Mouse (Mus musculus) thymus, postnatal 10 days (tissue): ENCODE results near the gene Hs6st3.
"Not testable (repeated sequence)": the region's sequence is repeated elsewhere in the genome, so short reads cannot be mapped to it uniquely, and the experiment has no call there.

Source experiments
- DNase-seq, 2 experiments: peaks; one replicate each; pipeline ENCODE4 v3.0.0; 2021; ENCODE audit warnings: low spot score in 2 of 2

Hs6st3 gene

DNA sequence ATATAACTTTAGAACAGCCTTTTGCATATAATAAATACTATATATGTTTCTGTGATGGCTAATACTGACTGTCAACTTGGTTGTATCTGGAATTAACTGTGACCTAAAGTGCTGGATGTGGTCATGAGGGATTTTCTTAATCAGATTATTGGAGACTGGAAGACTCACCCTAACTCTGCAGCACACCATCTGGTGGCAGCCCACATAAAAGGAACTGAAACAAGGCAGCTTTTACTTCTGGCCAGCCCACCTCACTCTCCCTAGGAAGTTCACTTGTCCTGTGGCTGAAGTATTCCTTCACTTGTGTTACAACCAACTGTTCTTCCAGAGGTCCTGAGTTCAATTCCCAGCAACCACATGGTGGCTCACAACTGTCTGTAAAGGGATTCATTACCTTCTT, 313.5 kb downstream of the Hs6st3 start:
- DNase-seq = no peak

DNA sequence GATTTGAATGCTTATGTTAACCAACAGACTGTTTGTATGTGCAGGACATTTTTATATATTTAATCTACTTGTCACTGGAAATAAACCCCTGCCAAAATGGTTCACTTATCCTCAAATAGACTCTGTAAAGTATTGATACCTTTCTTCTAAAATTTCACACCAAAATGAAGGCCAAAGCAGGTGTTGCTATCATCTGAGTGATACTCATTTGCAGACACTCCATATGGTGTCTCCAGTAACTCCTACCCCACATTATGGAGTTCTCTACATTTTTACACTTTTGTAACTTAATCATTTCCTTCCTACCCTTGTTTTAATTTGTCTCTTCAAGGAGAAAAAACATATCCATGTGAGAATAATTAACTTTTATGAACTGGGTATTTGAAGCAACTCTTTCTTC, 314.2 kb downstream of the Hs6st3 start:
- no peak for DNase-seq

DNA sequence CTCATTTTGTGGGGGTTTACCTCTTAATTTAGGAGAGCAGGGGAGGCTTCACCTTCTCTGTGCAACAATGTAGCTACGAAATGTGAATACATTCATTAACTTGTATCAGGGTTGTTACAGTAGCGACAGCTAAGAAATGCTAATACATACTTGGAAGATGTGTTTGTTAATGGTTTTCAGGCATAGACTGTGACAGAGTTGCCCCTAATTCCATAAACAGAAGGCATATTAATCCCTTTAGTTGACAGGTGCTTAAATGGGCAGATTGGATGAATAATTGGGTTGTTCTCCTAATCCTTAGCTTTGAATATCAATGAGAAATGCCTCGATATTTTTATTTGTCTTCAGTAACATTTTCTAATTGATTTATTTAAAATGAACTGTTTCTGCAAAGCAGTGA, 314.7 kb downstream of the Hs6st3 start:
- DNase-seq = no peak

DNA sequence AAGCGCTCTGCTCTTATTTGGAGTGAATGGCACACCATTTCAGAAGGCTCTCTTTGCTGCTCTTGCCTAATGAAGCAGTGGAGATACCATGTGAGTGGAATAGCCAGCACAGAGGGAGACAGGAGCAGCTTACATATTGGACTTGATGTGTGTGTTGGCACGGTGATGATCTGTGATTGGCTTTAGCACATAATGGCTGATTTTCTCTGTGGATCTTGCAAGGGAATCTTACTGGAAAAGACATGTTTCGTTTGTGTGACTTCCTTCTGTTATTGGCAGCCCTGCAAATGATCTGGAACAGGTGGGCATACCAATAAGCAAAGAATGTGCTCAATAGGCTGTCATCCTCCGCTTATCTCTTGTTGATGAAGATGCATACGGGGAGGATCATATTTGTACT, 326.2 kb downstream of the Hs6st3 start:
- no peak for DNase-seq

DNA sequence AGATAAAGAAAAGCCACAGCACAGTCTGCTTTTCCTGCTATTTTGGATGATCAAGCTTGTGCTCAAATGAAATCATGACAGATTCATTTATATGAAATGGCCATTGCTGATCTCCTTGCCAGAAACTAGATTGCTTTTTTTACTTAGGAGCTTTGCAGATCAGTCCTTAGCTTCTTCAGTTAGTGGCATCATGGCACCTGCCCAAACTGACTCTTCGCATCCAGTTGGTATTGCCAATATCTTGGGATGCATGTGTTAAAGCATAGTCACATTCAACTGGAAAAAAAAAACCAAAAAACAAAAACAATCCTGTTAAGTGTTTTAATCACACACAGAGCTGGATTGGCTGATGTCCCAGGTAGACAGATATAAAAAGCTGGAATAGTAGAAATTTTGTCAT, 326.7 kb downstream of the Hs6st3 start:
- no peak for DNase-seq

DNA sequence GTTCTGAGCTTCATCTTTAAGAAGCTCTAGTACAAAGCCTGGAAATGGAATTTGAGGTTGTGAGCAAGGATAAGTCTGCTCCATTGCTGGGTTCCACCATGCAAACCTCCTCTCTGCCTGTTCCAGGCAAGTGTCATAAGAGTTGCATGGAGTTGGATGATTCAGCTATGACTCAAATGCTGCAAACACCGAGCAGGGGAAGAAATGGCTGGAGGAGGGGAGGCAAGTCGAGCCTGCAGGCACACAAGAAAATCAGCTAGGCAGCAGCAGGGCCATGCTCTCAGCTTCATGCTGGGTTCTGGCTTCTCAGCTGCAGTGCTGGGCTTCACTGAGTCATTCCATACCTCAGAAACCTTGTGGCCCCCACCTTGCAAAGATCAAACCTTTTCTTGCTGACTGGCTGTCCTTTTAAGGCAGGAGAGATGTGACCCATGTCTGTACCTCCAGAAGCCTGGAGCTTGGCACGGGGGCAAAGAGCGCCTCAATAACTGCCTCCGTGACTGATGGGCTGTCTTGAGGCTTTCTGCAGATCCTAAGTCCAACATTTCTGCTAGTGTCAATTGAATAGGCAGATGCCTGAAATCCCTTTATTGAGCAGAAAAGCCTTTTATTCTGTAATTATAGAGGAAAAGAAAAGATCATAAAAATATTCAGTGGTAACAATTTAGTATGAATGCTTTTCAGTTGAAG, 328.9 kb downstream of the Hs6st3 start:
- no peak for DNase-seq

DNA sequence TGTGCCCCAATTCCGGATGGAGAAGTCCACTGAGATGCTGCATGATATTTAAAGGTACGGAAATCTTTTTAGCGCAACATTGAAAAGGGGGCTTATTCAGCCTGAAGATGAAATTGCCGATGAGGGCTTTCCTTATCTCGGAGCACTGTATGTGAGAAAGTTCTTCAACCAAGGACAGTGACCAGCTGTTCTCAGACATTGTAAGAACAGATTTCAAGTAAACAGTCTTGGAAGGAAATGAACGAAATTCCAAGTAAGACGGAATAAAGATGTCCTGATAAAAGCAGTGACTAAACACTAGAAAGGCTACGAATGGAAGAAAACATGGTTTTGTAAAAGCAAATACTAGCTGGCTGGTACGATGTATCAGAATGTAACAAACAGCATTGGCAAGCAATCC, 338.4 kb downstream of the Hs6st3 start:
- DNase-seq = no peak

DNA sequence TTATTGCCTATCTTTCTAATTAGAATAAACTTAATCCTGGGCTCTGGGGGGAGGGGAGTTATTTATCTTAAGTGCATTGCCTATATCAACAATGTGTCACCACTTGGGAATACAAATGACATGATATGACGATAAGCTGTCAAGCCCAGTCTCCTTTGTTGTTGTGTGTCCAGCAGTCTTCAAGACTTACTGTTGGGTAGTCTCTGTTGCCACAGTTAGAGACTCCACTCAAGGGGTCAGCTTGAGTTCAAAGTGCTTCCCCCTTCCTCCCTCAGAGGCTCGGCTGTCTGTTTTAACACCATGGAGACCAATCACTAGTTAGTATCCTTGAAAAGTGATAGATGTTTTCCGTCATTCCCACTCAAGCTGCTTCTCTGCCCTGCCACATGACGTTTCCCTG, 339.7 kb downstream of the Hs6st3 start:
- DNase-seq = no peak

DNA sequence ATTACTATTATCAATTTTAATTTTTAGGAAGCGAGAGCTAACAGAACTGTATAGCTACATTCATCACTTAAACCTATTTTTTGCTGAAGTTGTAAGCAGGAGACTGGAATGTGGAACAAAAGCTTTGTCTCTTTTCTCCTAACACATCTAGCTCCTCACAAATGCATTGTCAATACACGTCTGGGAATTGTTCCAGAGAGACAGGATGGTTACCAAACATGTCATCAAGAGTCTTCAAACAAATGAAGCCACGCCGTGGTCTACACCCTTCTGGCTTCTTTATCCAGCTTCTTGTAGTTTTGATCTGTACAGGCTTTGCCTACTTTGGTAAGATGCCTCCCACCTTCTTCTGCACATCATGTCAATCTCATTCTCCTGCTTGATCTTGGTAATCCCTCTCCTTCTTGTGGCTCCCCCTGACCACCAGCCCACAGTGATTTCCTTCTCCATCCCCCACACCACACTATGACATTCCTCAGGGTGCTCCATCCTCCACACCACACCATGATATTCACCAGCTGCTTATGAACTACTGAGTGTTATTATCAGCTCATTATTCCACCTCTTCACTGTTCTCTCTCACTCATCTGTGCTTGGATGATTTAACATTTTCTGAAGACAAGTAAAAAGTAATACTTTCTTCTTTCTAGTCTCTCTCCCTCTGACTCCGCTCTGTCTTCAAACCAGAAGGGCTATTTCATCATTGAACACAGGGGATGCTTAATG, 351.0 kb downstream of the Hs6st3 start:
- DNase-seq = no peak

DNA sequence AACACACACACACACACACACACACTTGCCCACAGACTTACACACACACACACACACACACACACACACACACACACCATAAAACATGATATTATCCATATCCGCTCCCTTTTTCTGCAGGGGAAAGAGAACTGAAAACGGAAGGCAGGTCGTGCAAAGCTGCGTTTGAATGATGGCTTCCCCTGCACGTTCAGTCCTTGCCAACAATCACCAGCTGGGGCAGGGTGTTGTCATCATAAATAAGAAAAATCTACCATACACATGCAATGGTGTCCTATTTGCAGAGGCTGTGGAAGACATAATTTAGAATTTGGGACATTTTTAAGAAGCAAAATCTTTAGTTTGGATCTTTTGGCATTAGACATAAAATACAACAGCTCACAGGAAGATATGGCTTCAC, 382.5 kb downstream of the Hs6st3 start:
- DNase-seq = no peak

DNA sequence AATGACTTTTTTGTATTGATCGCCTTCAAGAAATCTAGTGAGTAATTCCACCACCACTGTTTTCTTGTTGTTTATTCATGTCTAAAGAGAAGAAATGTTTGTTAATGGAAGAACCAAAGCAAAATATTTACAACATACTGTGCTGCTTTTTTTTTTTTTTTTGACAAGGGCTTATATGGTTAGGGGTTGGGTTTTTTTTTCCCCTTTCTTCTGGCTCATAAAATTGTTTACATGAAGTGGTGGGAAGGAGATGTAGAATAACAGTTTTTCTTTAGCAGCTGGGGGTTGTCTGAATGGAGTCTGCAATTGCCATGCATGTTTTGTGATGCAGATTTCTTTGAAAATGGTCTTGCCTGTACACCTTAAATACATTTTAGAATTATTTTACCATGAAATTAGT, 382.9 kb downstream of the Hs6st3 start:
- DNase-seq = no peak

DNA sequence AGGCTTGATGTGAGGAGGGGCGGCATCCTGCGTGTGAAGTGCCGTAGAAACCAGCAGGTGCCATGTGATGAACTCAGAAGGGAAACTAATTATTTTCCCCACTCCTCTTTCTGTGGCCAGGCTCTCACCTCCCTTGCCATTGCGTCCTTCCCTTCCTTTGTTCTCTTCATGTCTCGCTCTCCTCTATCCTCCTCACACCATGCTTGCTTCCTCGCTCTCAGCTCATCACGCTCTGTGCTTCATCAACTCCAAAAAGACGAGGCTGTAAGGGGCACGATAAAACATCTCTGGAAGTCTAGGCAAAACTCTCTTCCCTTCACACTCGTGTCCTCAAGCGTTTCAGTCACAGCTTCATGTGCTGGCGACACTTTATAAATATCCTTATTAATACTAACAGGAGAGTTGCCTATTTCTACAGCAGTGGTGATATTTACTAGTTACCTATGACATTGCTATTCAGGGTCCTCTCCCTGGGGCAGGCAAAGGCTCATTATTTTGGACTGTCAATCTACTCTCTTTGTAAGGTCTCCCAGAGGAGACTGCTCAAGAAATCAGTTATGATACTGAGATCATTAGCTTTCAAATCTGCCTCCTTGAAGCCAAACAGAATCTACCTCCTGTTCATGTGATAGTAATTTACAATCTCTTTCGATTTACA, 394.9 kb downstream of the Hs6st3 start:
- DNase-seq = no peak

DNA sequence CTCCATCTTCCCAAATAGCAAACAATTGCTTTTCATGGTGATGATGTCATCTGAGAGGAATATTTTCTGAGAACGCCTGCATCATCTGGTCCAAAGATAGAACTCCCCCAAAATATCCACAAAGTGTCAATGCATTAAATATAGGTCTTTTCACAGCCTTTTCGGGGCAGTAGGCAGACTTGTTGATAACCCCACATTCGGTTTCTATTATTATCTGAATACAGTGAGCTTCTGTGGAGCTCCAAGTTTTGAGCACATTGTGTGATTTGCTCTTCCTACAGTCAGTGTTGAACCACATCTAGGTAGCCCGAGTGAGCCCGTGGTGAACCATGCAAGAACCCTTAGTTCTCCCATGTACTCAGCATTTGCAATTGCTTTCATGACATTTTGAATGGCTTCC, 402.4 kb downstream of the Hs6st3 start:
- DNase-seq = no peak

DNA sequence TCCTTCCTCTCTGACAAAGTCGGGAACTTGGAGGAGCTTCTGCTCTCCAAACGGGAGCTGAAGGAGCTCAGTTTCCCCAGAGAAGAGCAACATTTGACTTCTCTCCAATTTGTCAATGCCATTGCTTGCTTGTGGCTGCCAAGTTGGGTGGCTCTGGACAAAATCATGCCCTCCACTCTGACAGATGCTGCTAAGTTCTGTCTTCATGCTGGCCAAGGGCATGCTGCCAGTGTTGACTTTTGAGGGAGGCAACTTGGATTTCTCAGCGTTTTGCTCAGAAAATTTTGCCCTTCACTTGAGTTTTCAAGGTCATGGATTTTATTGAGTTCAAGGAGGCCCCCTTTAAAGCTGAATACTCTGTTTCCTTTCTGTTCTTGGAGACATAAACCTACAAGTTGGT, 406.5 kb downstream of the Hs6st3 start:
- no peak for DNase-seq

DNA sequence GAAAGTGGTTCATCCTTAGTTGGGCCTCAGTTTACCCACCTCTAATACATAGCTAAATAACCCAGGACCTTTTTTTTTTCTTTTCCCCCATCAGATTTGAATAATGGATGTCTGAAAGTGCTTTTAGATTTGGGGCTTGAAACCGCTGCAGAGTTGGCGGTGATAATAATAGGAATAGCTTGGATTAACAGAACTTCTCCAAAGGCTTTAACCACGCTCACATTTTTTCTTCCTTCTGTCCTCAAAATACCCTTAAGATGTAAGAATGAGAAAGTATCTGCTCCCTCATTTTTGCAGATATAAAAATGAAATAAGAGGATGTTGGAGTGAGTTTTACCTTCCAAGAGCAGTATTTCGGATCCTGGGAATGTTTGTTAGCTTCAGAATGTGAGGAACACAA, 420.2 kb downstream of the Hs6st3 start:
- DNase-seq = no peak

DNA sequence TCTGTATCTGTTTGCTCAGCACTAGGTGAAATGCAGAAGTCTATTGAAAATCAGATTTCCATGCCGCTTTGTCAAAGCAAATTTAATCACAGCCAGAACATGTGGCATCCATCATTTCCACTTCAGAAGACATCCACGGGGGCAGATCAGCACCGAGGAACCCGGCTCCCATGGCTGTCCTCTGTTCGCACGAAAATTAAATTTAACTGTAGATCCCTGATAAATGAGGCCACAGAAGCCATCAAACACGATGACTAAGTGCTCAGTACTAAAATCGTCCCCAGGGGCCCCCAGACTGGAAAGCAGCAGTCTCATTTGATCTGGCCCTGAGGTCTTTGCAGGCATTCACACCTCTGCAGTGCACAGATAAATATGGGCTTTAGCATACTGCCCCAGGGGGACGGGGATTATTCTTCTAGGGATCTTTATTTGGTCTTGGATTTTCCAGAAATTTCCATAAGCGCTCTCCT, 443.9 kb downstream of the Hs6st3 start:
- DNase-seq = no peak

DNA sequence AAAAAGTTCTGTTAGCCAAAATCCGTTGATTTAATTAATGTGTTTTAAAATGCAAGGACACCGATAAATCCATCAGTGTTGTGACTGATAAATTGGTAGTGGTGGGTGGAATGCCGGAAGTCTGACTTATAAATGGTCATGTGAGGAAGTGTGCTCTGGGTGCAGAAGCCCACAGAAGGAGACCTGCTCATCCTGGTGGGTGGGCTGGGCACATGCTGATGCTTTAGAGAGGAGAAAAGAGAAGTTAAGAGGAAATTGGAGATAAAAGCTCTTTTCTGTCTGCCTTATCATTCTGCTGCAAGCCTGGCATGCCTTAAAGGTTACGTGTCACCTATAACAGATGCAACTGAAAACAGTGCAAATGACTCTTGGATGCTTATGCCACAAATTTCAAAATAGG, 446.9 kb downstream of the Hs6st3 start:
- no peak for DNase-seq

DNA sequence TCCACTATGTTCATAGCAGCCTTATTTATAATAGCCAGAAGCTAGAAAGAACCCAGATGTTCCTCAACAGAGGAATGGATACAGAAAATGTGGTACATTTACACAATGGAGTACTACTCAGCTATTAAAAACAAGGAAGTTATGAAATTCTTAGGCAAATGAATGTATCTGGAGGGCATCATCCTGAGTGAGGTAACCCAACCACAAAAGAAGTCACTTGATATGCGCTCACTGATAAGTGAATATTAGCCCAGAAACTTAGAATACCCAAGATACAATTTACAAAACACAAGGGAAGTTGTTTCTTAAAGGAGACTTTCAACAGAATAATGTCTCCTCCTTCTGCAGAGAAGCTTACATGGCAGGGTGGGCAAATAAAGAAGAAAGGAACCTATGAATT, 449.2 kb downstream of the Hs6st3 start:
- not testable (repeated sequence) for DNase-seq

DNA sequence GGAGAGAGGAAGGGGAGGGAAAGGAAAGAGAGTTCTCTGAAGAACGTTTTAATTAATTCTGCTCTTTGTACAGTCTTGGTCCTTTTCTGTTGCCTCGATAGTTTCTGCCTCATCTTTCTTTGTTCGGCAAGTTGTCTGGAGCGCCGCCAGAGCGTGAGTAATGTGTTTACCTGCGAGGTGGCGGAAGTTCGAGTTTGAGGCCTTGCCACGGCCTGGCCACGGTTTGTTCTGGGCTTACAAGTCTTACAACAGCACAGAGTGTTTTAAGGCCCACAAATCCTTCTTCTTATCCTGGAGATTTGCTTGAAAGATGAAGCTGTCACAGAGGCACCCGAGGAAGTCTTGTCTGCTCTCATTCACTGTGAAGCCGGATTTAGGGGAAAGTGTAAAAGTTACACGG, 466.2 kb downstream of the Hs6st3 start:
- DNase-seq = no peak

DNA sequence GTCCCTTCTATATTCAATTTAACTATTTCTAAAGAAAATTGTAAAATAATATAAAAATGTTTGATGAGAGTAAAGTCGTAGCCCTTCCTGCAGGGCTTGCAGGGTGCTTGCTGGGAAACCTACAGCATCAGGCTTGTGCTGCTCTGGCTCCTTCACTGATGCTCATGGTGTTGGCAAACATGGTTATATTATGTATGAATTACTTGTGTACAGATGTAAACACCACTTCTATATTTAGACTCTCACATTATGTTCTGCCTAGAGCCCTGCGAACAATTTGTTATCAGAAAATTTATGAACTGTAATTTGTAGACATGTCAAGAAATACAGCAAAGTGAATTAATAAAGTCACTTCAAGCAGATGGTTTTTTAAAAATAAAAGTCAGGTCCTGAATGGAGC, 474.7 kb downstream of the Hs6st3 start:
- DNase-seq = no peak

DNA sequence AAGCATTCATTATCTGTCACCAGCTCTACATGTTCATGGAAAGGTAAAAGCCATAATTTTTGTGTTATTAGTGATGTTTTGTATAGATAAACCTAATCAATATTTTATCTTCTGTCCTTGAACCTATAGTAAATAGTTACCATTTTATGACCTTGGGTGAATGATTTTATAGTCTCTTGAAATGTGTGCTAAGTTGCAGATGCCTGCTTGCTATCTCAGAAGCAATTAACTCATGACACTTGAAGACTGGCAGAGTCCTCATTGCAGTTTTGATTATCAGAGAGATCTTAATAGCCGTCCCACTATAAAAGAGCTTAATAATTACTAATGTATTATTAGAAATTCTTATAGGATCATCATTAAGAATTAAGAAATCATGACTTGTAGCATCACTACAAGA, 491.0 kb downstream of the Hs6st3 start:
- DNase-seq = no peak

DNA sequence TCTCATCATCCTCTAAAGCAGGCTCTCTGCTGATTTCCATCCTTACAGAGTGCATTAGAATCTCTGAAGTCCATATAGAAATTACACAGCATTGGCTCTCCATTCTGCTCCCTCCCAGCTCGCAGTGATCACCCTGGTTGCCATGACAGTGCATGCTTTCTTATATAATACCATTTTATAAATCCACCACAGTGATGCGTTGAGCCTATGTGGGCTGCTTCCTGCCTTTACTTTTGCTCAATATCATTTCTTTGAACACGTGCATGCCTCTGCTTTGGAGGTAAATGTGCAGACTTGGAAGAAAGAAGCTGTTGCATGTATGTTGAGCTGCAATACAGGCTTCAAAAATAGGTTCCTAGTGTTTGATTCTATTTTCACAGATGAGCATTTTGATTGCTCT, 494.9 kb downstream of the Hs6st3 start:
- DNase-seq = no peak

DNA sequence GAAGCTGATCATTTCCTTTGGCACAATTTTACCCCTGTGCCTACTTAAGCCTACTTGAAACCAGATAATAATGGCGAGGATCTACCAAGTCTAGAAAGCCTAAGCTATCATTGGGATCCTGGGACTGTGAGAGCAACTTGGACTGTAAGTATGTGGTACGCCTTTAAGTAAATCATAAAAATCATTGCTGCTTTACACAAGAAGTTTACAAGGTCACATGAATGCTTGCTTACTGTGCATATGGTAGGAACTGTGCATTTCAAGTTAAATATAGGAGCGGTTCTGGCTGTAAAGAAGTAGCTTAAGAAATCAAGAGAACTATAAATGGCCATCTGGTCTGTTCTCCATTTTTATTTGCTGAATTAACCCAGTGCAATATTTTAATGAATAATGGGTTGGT, 495.5 kb downstream of the Hs6st3 start:
- no peak for DNase-seq
